Mouse (Mus musculus) cerebellum, postnatal 14 days (tissue): ENCODE measurements around the gene Tmem88.

Source experiments
- DNase-seq, 2 experiments: peaks; one replicate each; pipeline ENCODE4 v3.0.0; 2021; ENCODE audit warnings: mixed read lengths in 2 of 2

The Tmem88 gene

DNA sequence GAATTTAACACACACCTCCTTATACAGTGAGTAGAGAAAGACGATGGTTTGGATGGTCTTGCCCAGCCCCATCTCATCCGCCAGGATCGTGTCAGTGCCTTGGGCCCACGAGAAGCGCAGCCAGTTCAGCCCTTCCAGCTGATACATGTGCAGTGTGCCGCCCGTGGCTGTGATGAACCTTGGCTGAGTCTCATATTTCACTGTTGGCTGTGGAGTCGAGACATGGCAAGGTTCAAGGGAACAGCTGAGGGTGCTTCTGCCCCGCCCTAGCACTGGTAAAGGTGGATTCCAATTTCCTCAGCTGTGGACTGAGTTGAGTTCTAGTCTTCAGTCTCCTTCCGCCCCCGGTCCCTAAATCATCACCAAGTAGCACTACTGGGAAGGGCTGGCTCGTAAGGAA is 40.3 kb downstream of the Tmem88 start:
- DNase-seq, result no peak

- DNase-seq, result no peak
Observed at GRCm38 (mm10) chr11:69356544-69356943, 41.5 kb downstream of the Tmem88 start.
